Mouse (Mus musculus): ENCODE data around the gene Cdk4. TPM values are rescaled to one million over a fixed set of nuclear protein-coding genes. Genes with fewer than 3 reads are reported as not detected.
"Not testable (repeated sequence)": the region's sequence is repeated elsewhere in the genome, so short reads cannot be mapped to it uniquely, and the experiment has no call there.

The Cdk4 gene
- polyA plus RNA-seq, 1 experiment from 2014 or later: 2,945 TPM

DNA sequence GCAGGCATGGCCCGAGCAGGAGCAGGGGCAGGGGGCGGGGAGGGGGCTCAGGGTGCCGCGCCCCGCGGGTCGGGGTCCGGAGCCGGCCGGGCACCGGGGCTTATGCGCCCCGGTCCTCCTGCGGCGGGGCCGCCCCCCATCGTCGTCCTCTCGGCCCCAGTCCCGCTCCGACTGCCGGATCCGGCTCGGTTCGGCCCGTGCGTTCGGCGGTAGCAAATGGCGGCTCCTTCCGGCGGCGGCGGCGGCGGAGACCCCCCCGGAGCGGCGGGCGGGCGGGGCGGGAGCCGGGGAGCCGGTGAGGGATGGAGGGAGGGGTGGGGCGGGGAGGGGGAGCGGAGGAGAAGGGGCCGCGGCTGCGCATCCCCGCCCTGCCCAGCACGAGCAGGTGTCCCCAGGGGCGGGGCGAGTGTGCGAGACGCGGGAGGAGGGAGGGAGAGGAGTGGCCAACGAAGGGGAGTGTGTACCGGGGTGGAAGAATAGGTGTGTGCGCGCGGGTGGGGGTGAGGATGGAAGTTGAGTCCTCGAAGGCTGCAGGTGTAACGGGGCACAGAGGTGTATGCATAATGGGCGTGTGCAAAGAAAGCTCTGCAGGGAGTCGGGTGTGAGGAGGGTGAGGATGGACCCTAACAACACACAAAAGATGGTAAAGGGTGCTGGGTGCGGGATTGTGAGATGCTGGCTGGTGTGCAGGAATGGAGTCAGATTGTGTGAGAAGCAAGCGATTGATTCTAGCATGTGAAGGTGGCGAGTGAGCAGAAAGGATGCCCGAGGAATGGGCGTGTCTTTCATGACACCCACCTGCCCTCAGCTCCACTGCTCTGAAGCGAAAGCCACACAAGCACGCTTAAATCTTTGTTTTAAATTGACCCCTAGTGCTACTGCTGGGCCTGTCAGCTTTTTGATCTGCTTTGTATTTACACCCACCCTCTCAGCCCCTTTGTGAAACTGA, 3.1 kb upstream of the Cdk4 start, which contains the start of gene March9:
Gene March9 (minus strand): TSS at position 217 of the 949 bp plus-strand sequence.
- peak within 1 kb of the TSS; percentile 95 for H3K9ac ChIP-seq (ENCODE audit: low read length)
- H3K27ac ChIP-seq (ENCODE audit: low read depth, low read length): peak within 1 kb of the TSS; percentile 87
- H3K4me1 ChIP-seq (replicated peaks; ENCODE audit: control insufficient read depth, insufficient read depth, low read length): peaks cover 6% of the 10 kb centered on the region; the same call in 1 of the 2 replicates
- H3K4me3 ChIP-seq (ENCODE audit: low read depth, low read length): peak within 1 kb of the TSS; percentile 96
- H3K36me3 ChIP-seq (ENCODE audit: control insufficient read depth, insufficient read depth, low read length): peaks cover 11% of the 10 kb centered on the region
- ATAC-seq (replicated peaks; ENCODE audit: low FRiP score) (peak; percentile 22), DNase-seq (ENCODE audit: low spot score) (peak; percentile 88)
- peak within 1 kb of the TSS; percentile 97 for H3K4me2 ChIP-seq (ENCODE audit: low read depth, low read length, severe bottlenecking)
- no peaks in the 10 kb centered on the region for H3K9me3 ChIP-seq (ENCODE audit: control insufficient read depth, low read length)
- WGBS: under 1% methylated on average over 63 of the region's 72 CpGs
- no peaks in the 10 kb centered on the region for H3K27me3 ChIP-seq (ENCODE audit: control insufficient read depth, insufficient read depth, low read length)

DNA sequence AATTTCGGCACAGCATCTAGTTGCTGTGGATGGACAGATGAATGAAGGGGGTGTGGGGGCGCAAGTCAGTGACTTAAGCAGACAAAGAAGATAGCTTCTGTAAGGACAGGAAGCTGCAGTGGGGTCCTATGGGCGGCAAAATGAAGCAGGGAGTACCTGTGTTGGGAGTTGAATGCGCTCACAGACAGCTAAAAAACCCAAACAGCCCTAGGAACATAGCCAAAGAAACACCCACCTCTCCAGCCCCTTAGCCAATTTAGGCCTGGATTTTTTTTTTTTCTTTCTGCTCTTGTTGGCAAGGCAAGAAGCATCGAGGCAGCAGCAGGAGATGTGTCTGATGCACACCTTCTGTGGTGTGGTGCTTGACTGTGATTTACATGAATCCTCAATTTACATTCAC, 2.2 kb upstream of the Cdk4 start:
- 16% methylated on average over 5 of the region's 5 CpGs for WGBS
- Histone ChIP-seq H3K4me3 (ENCODE audit: low read depth, low read length) (peak overlapping the region; percentile 96), H3K27me3 (ENCODE audit: control insufficient read depth, insufficient read depth, low read length) (no peaks in the 10 kb centered on the region), H3K9me3 (ENCODE audit: control insufficient read depth, low read length) (no peaks in the 10 kb centered on the region), H3K4me1 (replicated peaks; ENCODE audit: control insufficient read depth, insufficient read depth, low read length) (peaks cover 6% of the 10 kb centered on the region; the same call in 1 of the 2 replicates), H3K9ac (ENCODE audit: low read length) (peak overlapping the region; percentile 95), H3K27ac (ENCODE audit: low read depth, low read length) (peak overlapping the region; percentile 87), H3K4me2 (ENCODE audit: low read depth, low read length, severe bottlenecking) (peak overlapping the region; percentile 97), H3K36me3 (ENCODE audit: control insufficient read depth, insufficient read depth, low read length) (peaks cover 18% of the 10 kb centered on the region)
- DNase-seq (ENCODE audit: low spot score) (no peak), ATAC-seq (replicated peaks; ENCODE audit: low FRiP score) (no peak)

DNA sequence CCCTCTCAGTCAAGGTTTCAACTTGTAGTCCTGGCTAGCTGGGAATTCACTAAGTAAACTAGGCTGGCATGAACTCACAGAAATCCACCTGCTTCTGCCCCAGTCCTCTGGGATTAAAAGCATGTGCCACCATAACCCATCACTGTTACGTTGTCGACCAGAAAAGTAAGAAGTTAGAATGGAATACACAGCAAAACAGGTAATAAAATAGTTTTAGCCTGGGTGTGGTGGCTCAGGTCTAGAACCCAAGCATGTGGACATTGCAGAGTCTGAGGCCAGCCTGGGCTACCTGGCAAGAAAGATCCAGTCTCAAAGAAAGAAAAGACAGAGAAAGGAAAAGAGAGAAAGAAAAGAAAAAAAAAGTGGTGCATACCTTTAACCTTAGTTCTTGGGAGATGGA, 1.8 kb upstream of the Cdk4 start:
- Histone ChIP-seq H3K4me1 (replicated peaks; ENCODE audit: control insufficient read depth, insufficient read depth, low read length) (peaks cover 6% of the 10 kb centered on the region; the same call in 1 of the 2 replicates), H3K4me3 (ENCODE audit: low read depth, low read length) (no peak overlapping the region), H3K9ac (ENCODE audit: low read length) (no peak overlapping the region), H3K27ac (ENCODE audit: low read depth, low read length) (no peak overlapping the region), H3K36me3 (ENCODE audit: control insufficient read depth, insufficient read depth, low read length) (peaks cover 17% of the 10 kb centered on the region), H3K9me3 (ENCODE audit: control insufficient read depth, low read length) (no peaks in the 10 kb centered on the region), H3K27me3 (ENCODE audit: control insufficient read depth, insufficient read depth, low read length) (no peaks in the 10 kb centered on the region), H3K4me2 (ENCODE audit: low read depth, low read length, severe bottlenecking) (no peak overlapping the region)
- no peak for ATAC-seq (replicated peaks; ENCODE audit: low FRiP score)
- 76% methylated on average over 2 of the region's 2 CpGs for WGBS
- DNase-seq (ENCODE audit: low spot score): no peak

DNA sequence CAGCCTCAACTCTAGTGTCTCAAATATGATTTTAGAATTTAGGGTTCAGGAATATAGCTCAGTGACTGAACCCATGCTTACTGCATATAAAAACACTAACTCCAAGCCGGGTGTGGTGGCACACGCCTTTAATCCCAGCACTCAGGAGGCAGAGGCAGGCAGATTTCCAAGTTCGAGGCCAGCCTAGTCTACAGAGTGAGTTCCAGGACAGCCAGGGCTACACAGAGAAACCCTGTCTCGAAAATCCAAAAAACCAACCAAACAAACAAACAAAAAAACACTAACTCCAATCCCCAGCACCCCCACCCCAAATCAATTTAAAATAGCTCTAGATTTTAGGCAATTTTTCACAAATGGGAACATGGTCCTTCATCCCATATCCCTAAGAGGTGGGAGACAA, 1.2 kb upstream of the Cdk4 start:
- H3K36me3 ChIP-seq (ENCODE audit: control insufficient read depth, insufficient read depth, low read length): peaks cover 22% of the 10 kb centered on the region
- WGBS: 87% methylated on average over 4 of the region's 4 CpGs
- not testable (repeated sequence) for ATAC-seq (replicated peaks; ENCODE audit: low FRiP score); DNase-seq (ENCODE audit: low spot score); H3K4me3 ChIP-seq (ENCODE audit: low read depth, low read length); H3K4me2 ChIP-seq (ENCODE audit: low read depth, low read length, severe bottlenecking); H3K9me3 ChIP-seq (ENCODE audit: control insufficient read depth, low read length); H3K27ac ChIP-seq (ENCODE audit: low read depth, low read length); H3K4me1 ChIP-seq (replicated peaks; ENCODE audit: control insufficient read depth, insufficient read depth, low read length); H3K9ac ChIP-seq (ENCODE audit: low read length); H3K27me3 ChIP-seq (ENCODE audit: control insufficient read depth, insufficient read depth, low read length)

DNA sequence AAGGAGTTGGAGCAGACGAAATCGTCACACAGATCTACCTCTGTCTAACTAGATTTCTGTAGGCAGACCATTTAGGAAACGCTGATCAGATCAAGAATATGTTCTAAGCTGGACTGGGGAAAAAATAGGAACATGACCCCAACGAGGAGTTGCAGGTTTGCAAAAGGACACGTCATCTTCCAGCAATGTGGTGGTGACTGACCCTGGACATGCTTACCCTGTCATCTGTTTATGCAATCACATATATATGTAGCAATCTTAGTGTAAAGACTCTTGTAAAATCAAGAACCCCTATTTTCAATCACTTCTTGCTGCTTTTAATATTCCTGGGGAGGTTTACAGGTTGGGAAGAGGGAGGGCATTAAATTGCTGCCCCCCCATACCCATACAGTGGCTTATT, 831 bp upstream of the Cdk4 start:
- Histone ChIP-seq H3K27ac (ENCODE audit: low read depth, low read length) (no peak overlapping the region), H3K4me1 (replicated peaks; ENCODE audit: control insufficient read depth, insufficient read depth, low read length) (peaks cover 6% of the 10 kb centered on the region; the same call in 1 of the 2 replicates), H3K9me3 (ENCODE audit: control insufficient read depth, low read length) (no peaks in the 10 kb centered on the region), H3K4me3 (ENCODE audit: low read depth, low read length) (no peak overlapping the region), H3K4me2 (ENCODE audit: low read depth, low read length, severe bottlenecking) (no peak overlapping the region), H3K27me3 (ENCODE audit: control insufficient read depth, insufficient read depth, low read length) (no peaks in the 10 kb centered on the region), H3K9ac (ENCODE audit: low read length) (no peak overlapping the region), H3K36me3 (ENCODE audit: control insufficient read depth, insufficient read depth, low read length) (peaks cover 26% of the 10 kb centered on the region)
- no peak for ATAC-seq (replicated peaks; ENCODE audit: low FRiP score)
- WGBS: 83% methylated on average over 5 of the region's 5 CpGs
- no peak for DNase-seq (ENCODE audit: low spot score)

DNA sequence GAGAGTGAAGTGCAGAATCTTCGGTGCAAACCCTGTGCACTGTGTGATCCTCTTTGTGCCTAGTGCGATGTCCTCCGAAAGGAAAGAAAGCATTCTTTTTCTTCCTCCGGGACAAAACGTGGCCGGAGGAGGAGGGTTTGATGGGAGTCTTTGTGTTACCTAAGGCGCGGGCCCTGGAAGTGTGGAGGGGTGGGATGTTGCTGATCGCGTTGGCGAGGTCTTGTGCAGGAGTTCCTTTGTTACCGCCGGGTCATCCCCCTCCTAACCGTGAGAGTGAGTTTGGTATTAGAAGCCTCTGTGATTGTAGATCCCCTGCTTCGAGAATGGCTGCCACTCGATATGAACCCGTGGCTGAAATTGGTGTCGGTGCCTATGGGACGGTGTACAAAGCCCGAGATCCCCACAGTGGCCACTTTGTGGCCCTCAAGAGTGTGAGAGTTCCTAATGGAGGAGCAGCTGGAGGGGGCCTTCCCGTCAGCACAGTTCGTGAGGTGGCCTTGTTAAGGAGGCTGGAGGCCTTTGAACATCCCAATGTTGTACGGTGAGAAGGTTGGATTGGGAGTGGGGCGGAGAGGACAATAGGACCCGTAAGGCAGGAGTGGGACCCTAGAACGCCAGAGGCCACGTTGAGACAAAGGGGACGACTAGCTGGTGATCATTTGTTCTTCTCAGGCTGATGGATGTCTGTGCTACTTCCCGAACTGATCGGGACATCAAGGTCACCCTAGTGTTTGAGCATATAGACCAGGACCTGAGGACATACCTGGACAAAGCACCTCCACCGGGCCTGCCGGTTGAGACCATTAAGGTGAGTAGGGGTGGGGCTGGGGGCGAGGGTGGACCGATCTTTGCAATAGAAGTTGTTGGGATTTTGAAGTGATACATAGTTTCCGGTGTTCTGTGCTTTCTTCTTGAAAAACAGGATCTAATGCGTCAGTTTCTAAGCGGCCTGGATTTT, 858 bp downstream of the Cdk4 start:
- Histone ChIP-seq H3K27me3 (ENCODE audit: control insufficient read depth, insufficient read depth, low read length) (no peaks in the 10 kb centered on the region), H3K4me2 (ENCODE audit: low read depth, low read length, severe bottlenecking) (peak overlapping the region; percentile 86), H3K4me1 (replicated peaks; ENCODE audit: control insufficient read depth, insufficient read depth, low read length) (peaks cover 15% of the 10 kb centered on the region; the same call in 1 of the 2 replicates), H3K9ac (ENCODE audit: low read length) (peak overlapping the region; percentile 99), H3K36me3 (ENCODE audit: control insufficient read depth, insufficient read depth, low read length) (peaks cover 31% of the 10 kb centered on the region), H3K27ac (ENCODE audit: low read depth, low read length) (peak overlapping the region; percentile 84), H3K9me3 (ENCODE audit: control insufficient read depth, low read length) (no peaks in the 10 kb centered on the region), H3K4me3 (ENCODE audit: low read depth, low read length) (peak overlapping the region; percentile 88)
- WGBS: 14% methylated on average over 37 of the region's 37 CpGs
- DNase-seq (ENCODE audit: low spot score): peak; percentile 75
- 0 out of 2 replicates have a peak, but pooled peaks have one; percentile 1 for ATAC-seq (replicated peaks; ENCODE audit: low FRiP score)

DNA sequence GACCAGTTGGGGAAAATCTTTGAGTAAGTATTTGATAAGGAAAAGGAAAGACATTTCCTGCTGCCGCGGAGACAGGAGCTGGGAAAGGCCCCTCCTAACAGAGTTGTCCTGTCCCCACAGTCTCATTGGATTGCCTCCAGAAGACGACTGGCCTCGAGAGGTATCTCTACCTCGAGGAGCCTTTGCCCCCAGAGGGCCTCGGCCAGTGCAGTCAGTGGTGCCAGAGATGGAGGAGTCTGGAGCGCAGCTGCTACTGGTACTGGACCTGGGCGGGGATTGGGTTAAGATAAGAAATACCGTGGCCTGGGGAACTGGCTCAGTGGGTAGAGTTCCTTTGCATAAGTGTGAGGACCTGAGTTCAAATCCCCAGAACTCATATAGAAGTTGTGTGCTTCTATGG, 2.6 kb downstream of the Cdk4 start:
- peaks cover 17% of the 10 kb centered on the region; the same call in 1 of the 2 replicates for H3K4me1 ChIP-seq (replicated peaks; ENCODE audit: control insufficient read depth, insufficient read depth, low read length)
- DNase-seq (ENCODE audit: low spot score) (no peak), ATAC-seq (replicated peaks; ENCODE audit: low FRiP score) (no peak)
- no peaks in the 10 kb centered on the region for H3K27me3 ChIP-seq (ENCODE audit: control insufficient read depth, insufficient read depth, low read length)
- H3K27ac ChIP-seq (ENCODE audit: low read depth, low read length): no peak overlapping the region
- 91% methylated on average over 9 of the region's 9 CpGs for WGBS
- H3K4me2 ChIP-seq (ENCODE audit: low read depth, low read length, severe bottlenecking): no peak overlapping the region
- no peak overlapping the region for H3K9ac ChIP-seq (ENCODE audit: low read length)
- no peak overlapping the region for H3K4me3 ChIP-seq (ENCODE audit: low read depth, low read length)
- no peaks in the 10 kb centered on the region for H3K9me3 ChIP-seq (ENCODE audit: control insufficient read depth, low read length)
- peaks cover 31% of the 10 kb centered on the region for H3K36me3 ChIP-seq (ENCODE audit: control insufficient read depth, insufficient read depth, low read length)

DNA sequence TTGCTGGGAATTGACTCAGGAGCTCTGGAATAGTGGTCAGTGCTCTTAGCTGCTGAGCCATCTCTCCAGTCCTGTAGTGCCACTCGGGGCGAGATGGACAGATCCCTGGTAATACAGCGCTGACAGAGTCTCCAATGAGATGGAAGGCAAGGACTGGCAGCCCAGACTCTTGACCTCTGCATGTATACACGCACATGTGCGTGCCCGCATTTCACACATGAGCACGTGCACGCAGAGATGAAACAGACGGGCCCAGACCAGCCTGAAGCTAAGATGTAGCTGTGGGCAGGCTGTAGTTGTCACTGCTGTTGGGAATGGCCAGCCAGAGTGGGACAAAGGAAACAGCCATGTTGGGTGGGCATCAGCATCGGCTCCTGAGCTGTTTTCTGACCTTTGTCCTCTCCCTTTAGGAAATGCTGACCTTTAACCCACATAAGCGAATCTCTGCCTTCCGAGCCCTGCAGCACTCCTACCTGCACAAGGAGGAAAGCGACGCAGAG, 3.2 kb downstream of the Cdk4 start:
- H3K4me1 ChIP-seq (replicated peaks; ENCODE audit: control insufficient read depth, insufficient read depth, low read length): peaks cover 13% of the 10 kb centered on the region; the same call in 1 of the 2 replicates
- ATAC-seq (replicated peaks; ENCODE audit: low FRiP score) (no peak), DNase-seq (ENCODE audit: low spot score) (no peak)
- WGBS: 88% methylated on average over 14 of the region's 14 CpGs
- H3K27me3 ChIP-seq (ENCODE audit: control insufficient read depth, insufficient read depth, low read length): no peaks in the 10 kb centered on the region
- no peak overlapping the region for H3K27ac ChIP-seq (ENCODE audit: low read depth, low read length)
- H3K9ac ChIP-seq (ENCODE audit: low read length): no peak overlapping the region
- peaks cover 31% of the 10 kb centered on the region for H3K36me3 ChIP-seq (ENCODE audit: control insufficient read depth, insufficient read depth, low read length)
- H3K4me3 ChIP-seq (ENCODE audit: low read depth, low read length): no peak overlapping the region
- H3K9me3 ChIP-seq (ENCODE audit: control insufficient read depth, low read length): no peaks in the 10 kb centered on the region
- no peak overlapping the region for H3K4me2 ChIP-seq (ENCODE audit: low read depth, low read length, severe bottlenecking)
